Mouse (Mus musculus) heart, postnatal 0 days (tissue): ENCODE measurements around the gene Trappc10. TPM values are rescaled to one million over a fixed set of nuclear protein-coding genes. Genes with fewer than 3 reads are reported as not detected.
A peak's percentile ranks its signal among the peaks of the same experiment; 100 is the strongest.

Source experiments
- ATAC-seq: fragments of 200-750 bp; cut with Nextera tagmentation; 2 replicates; pipeline ENCODE4 v1.8.0; 2017; ENCODE audit warnings: low read depth, moderate number of reproducible peaks, moderate library complexity; ENCODE audit not compliant: insufficient read depth
- DNase-seq: peaks from one replicate; pipeline ENCODE4 v3.0.0-alpha.2; 2016; ENCODE audit warnings: low spot score
- H3K27ac ChIP-seq: fragments of 300-500 bp; sonication (generic); 2 replicates; pipeline ENCODE4 v1.5.1; 2014; ENCODE audit warnings: low read depth, mild to moderate bottlenecking
- H3K27me3 ChIP-seq: fragments of 300-500 bp; sonication (generic); 2 replicates; pipeline ENCODE4 v1.6.1; 2014; ENCODE audit warnings: low read length, mixed read lengths; ENCODE audit not compliant: control insufficient read depth, insufficient read depth
- H3K36me3 ChIP-seq: fragments of 300-500 bp; sonication (generic); replicated peaks from 2 replicates; pipeline ENCODE4 v1.6.1; 2014; ENCODE audit warnings: low read length, mixed read lengths; ENCODE audit not compliant: control insufficient read depth, insufficient read depth
- H3K4me1 ChIP-seq: fragments of 300-500 bp; sonication (generic); 2 replicates; pipeline ENCODE4 v1.6.1; 2014; ENCODE audit warnings: antibody characterized with exemption; ENCODE audit not compliant: control insufficient read depth, insufficient read depth
- H3K4me2 ChIP-seq: fragments of 300-500 bp; sonication (generic); 2 replicates; pipeline ENCODE4 v1.6.1; 2014; ENCODE audit warnings: low read depth, mild to moderate bottlenecking, low read length, moderate library complexity
- H3K4me3 ChIP-seq: fragments of 300-500 bp; sonication (generic); 2 replicates; pipeline ENCODE4 v1.5.1; 2014; ENCODE audit warnings: low read depth, low read length
- H3K9ac ChIP-seq: fragments of 300-500 bp; sonication (generic); replicated peaks from 2 replicates; pipeline ENCODE4 v1.6.1; 2014; ENCODE audit warnings: low read depth, low read length, mixed read lengths
- H3K9me3 ChIP-seq: fragments of 300-500 bp; sonication (generic); replicated peaks from 2 replicates; pipeline ENCODE4 v1.6.1; 2016; ENCODE audit warnings: low read length; ENCODE audit not compliant: control insufficient read depth
- CTCF ChIP-seq: IDR thresholded peaks from 2 replicates; pipeline ENCODE4 v1.5.1; 2016; ENCODE audit warnings: antibody characterized with exemption, control low read depth, low read depth
- EP300 ChIP-seq: IDR thresholded peaks from 2 replicates; pipeline ENCODE4 v1.6.1; 2016; ENCODE audit warnings: antibody characterized with exemption, low read depth
- WGBS: fragments of 180-500 bp; shearing (Covaris S2); extraction: QIAGEN DNeasy Blood & Tissue Kit; methylation state at CpG from one replicate; pipeline ENCODE4 v1.1.7; 2014; 5-methylcytosine and 5-hydroxymethylcytosine counted together
- polyA plus RNA-seq: library from polyadenylated mRNA; unstranded; fragments of >200 nt; fragmentation: Nextera tagmentation; extraction: Ambion mirVana; gene quantifications from 2 replicates; pipeline ENCODE4 v1.2.1, GENCODE M21; 2015
- total RNA-seq: library from RNA; depleted of rRNA; stranded (reverse); fragments of >200 nt; gene quantifications from 2 replicates; pipeline ENCODE4 v1.2.3, GENCODE M21; 2014; ENCODE audit warnings: low replicate concordance

Trappc10 gene
- total and polyA plus RNA-seq, 2 experiments from 2014 or later = 13.2 to 51.0 TPM

GRCm38 (mm10) chr10:78221315-78221714 lies 23.1 kb downstream of the Trappc10 start:
- no peak for ATAC-seq
- TF ChIP-seq CTCF (no peak), EP300 (no peak)
- H3K4me2 ChIP-seq = no peak overlapping the region
- H3K27me3 ChIP-seq = no peaks in the 10 kb centered on the region
- no peak overlapping the region for H3K27ac ChIP-seq
- H3K36me3 ChIP-seq = peaks cover 53% of the 10 kb centered on the region
- no peaks in the 10 kb centered on the region for H3K4me1 ChIP-seq
- no peaks in the 10 kb centered on the region for H3K9me3 ChIP-seq
- H3K4me3 ChIP-seq = no peak overlapping the region
- 77% methylated on average over 7 of the region's 7 CpGs for WGBS
- DNase-seq = no peak
- no peak overlapping the region for H3K9ac ChIP-seq

- DNase-seq (no peak), ATAC-seq (no peak)
- Histone ChIP-seq H3K9me3 (no peaks in the 10 kb centered on the region), H3K4me1 (no peaks in the 10 kb centered on the region), H3K27ac (no peak overlapping the region), H3K9ac (no peak overlapping the region), H3K36me3 (peaks cover 65% of the 10 kb centered on the region), H3K4me2 (no peak overlapping the region), H3K4me3 (no peak overlapping the region), H3K27me3 (no peaks in the 10 kb centered on the region)
- TF ChIP-seq EP300 (no peak), CTCF (no peak)
- WGBS = 93% methylated on average over 1 of the region's 1 CpGs
Observed at GRCm38 (mm10) chr10:78219528-78219927, 24.9 kb downstream of the Trappc10 start.

DNA sequence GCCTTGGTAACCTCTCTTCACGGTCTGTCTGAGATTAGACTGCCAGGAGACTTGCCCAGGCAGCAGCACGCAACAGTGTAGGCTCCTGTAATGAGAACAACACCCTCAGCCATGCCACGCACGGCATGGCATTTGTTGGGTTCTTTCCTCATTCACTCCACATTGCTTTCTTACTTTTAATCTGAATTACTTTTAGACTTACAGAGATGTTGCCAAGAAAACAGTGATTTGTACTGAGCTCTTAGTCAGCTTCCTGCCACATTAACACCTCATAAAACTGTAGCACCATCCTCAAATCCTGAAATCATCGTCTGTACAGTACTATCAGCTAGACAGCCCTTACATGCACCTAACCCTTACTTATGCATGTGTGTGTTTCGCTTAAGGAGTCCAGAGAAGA lies 25.9 kb downstream of the Trappc10 start:
- Histone ChIP-seq H3K4me3 (no peak overlapping the region), H3K4me2 (no peak overlapping the region), H3K27ac (no peak overlapping the region), H3K36me3 (peaks cover 75% of the 10 kb centered on the region), H3K9ac (no peak overlapping the region), H3K9me3 (no peaks in the 10 kb centered on the region), H3K27me3 (no peaks in the 10 kb centered on the region), H3K4me1 (no peaks in the 10 kb centered on the region)
- 81% methylated on average over 6 of the region's 6 CpGs for WGBS
- DNase-seq (no peak), ATAC-seq (no peak)
- TF ChIP-seq EP300 = no peak
- no peak for TF ChIP-seq CTCF

DNA sequence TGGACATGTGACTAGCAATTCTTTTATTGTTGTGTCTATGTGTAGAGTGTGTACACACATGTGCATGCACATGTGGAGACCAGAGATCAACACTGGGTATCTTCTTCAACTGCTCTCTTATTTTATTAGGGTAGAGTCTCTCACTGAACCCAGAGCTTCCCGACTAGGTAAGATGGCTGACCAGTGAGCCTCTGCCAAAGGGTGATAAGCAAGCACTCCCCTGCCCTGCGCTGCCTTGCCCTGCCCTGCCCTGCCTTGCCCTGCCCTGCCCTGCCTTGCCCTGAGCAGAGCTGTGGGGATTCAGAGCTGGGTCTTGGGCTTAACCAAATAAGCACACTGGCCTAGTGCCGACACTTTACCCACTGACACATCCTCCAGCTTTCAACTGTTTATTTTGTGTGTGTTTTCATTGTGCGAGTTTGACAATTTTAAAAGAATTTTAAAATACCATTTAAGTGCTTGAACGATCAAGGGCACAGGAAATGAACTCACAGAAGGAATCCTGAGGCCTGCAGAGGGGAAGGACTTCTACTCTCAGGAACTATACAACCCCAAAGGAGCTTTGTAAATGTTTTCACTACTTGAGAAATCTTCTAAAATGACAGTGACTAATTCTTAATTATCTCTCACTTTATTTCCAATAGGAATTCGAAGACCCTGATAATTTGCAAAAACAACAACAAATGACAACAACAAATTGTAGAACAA lies 27.9 kb downstream of the Trappc10 start:
- H3K4me3 ChIP-seq = no peak overlapping the region
- no peak overlapping the region for H3K27ac ChIP-seq
- no peaks in the 10 kb centered on the region for H3K9me3 ChIP-seq
- no peak overlapping the region for H3K4me2 ChIP-seq
- DNase-seq (no peak), ATAC-seq (no peak)
- no peaks in the 10 kb centered on the region for H3K4me1 ChIP-seq
- no peaks in the 10 kb centered on the region for H3K27me3 ChIP-seq
- no peak for TF ChIP-seq EP300
- TF ChIP-seq CTCF = no peak
- H3K36me3 ChIP-seq = peaks cover 88% of the 10 kb centered on the region
- WGBS = 80% methylated on average over 6 of the region's 6 CpGs
- no peak overlapping the region for H3K9ac ChIP-seq

DNA sequence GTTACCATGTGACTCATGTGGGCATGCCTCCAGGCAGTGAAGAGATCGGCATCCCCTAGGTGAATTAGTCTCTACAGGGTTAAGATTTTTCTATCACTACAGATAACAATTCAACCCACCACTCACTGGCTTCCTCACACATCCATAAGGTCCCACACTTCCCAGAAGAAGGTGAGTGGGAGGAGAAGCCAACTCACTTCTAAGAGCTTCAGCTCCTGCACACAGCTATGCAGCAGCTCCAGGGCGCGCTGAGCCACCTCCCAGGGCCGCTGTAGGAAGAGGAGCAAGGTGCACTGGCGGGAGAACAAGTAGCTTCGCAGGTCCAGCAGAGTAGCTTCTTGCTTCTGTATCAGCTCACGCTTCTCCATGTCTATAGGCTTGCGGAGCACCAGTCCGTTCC lies 30.1 kb downstream of the Trappc10 start:
- Histone ChIP-seq H3K4me3 (no peak overlapping the region), H3K4me2 (no peak overlapping the region), H3K9ac (no peak overlapping the region), H3K36me3 (peaks cover 92% of the 10 kb centered on the region), H3K4me1 (no peaks in the 10 kb centered on the region), H3K27ac (no peak overlapping the region), H3K27me3 (no peaks in the 10 kb centered on the region), H3K9me3 (no peaks in the 10 kb centered on the region)
- no peak for TF ChIP-seq EP300
- no peak for TF ChIP-seq CTCF
- WGBS = 93% methylated on average over 9 of the region's 9 CpGs
- no peak for ATAC-seq
- DNase-seq = no peak

- DNase-seq (no peak), ATAC-seq (no peak)
- TF ChIP-seq EP300 = no peak
- peak; percentile 30 for TF ChIP-seq CTCF
- H3K36me3 ChIP-seq = peaks cover 93% of the 10 kb centered on the region
- no peak overlapping the region for H3K4me2 ChIP-seq
- H3K4me1 ChIP-seq = no peaks in the 10 kb centered on the region
- H3K9me3 ChIP-seq = no peaks in the 10 kb centered on the region
- WGBS = 65% methylated on average over 6 of the region's 6 CpGs
- no peak overlapping the region for H3K27ac ChIP-seq
- H3K9ac ChIP-seq = no peak overlapping the region
- no peak overlapping the region for H3K4me3 ChIP-seq
- no peaks in the 10 kb centered on the region for H3K27me3 ChIP-seq
Observed at GRCm38 (mm10) chr10:78211311-78211710, 33.1 kb downstream of the Trappc10 start.
